In the genomic region with DNA sequence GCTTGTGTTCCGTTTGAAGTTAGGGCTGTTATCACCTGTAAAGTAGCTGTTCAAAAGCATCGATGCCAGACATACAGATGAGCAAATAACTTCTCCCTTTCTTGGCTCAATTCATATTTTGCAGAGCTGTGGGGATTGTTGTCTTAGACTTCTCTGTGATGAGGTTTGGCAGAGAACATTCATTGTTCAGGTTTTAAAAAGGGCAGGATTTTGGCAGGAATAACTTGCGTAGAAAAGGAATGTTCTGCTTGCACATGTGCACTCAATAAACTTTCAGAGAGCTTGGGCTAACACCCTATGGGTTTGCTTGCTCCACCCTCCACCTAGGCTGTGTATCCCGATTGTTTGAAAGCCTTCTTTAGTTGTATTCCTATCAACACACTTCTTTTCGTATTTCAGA, we compare ENCODE assay signal across 29 mouse cellular contexts. TPM values are rescaled to one million over a fixed set of nuclear protein-coding genes. Genes with fewer than 3 reads are reported as not detected.
"Had no signal": no experiment of that assay in that cellular context is flagged by ENCODE, and none has a peak within 500 bp of the region (broad histone marks: within the 10 kb centered on the region; RNA-seq: fewer than 3 reads in every experiment).

No protein-coding gene starts in this region.

- ATAC-seq: forebrain, embryonic 13.5 days; forebrain, embryonic 14.5 days; forebrain, embryonic 15.5 days; forebrain, embryonic 16.5 days; forebrain, postnatal 0 days had no signal

- H3K9ac ChIP-seq: embryonic facial prominence, embryonic 12.5 days; embryonic facial prominence, embryonic 13.5 days; embryonic facial prominence, embryonic 15.5 days; forebrain, embryonic 12.5 days; forebrain, embryonic 13.5 days; forebrain, embryonic 15.5 days; forebrain, postnatal 0 days had no signal

- H3K27ac ChIP-seq: embryonic facial prominence, embryonic 12.5 days; embryonic facial prominence, embryonic 13.5 days; embryonic facial prominence, embryonic 15.5 days; forebrain, embryonic 10.5 days; forebrain, embryonic 12.5 days; forebrain, embryonic 13.5 days; forebrain, embryonic 15.5 days; gastrocnemius, adult 2 months; heart, adult 2 months had no signal

- H3K4me1 ChIP-seq: embryonic facial prominence, embryonic 12.5 days; embryonic facial prominence, embryonic 13.5 days; embryonic facial prominence, embryonic 15.5 days; forebrain, embryonic 10.5 days; forebrain, embryonic 12.5 days; forebrain, embryonic 13.5 days; forebrain, embryonic 15.5 days had no signal

- H3K4me2 ChIP-seq: embryonic facial prominence, embryonic 12.5 days; embryonic facial prominence, embryonic 13.5 days; embryonic facial prominence, embryonic 15.5 days; forebrain, embryonic 12.5 days; forebrain, embryonic 13.5 days; forebrain, embryonic 15.5 days had no signal

- H3K27me3 ChIP-seq: embryonic facial prominence, embryonic 12.5 days; embryonic facial prominence, embryonic 13.5 days; embryonic facial prominence, embryonic 15.5 days; forebrain, embryonic 12.5 days; forebrain, embryonic 13.5 days; forebrain, embryonic 15.5 days had no signal

- DNase-seq: cerebellum, adult 2 months; cerebellum, adult 8-10 months; cerebellum, adult 9-10 months; cerebellum, adult 9-11 months; cerebellum, postnatal 10 days; cerebellum, postnatal 14 days; cerebellum, postnatal 25 days; cerebellum, postnatal 36 days; embryo, embryonic 11 days; forebrain, postnatal 0 days; gastrocnemius, adult 2 months; gastrocnemius, postnatal 10 days; gastrocnemius, postnatal 14 days; gastrocnemius, postnatal 25 days; gastrocnemius, postnatal 36 days; heart, adult 11 months; heart, adult 18-20 months; heart, adult 2 months had no signal

- H3K4me3 ChIP-seq: embryonic facial prominence, embryonic 12.5 days; embryonic facial prominence, embryonic 13.5 days; embryonic facial prominence, embryonic 15.5 days; erythroblast, embryonic 14.5 days; forebrain, embryonic 10.5 days; forebrain, embryonic 12.5 days; forebrain, embryonic 13.5 days; forebrain, embryonic 15.5 days; gastrocnemius, adult 2 months; heart, adult 2 months had no signal

- H3K36me3 ChIP-seq: embryonic facial prominence, embryonic 12.5 days; embryonic facial prominence, embryonic 13.5 days; embryonic facial prominence, embryonic 15.5 days; forebrain, embryonic 10.5 days; forebrain, embryonic 12.5 days; forebrain, embryonic 15.5 days had no signal

- H3K9me3 ChIP-seq: embryonic facial prominence, embryonic 12.5 days; embryonic facial prominence, embryonic 13.5 days; embryonic facial prominence, embryonic 15.5 days; forebrain, embryonic 10.5 days; forebrain, embryonic 12.5 days; forebrain, embryonic 13.5 days; forebrain, embryonic 15.5 days had no signal

RNA-seq across cellular contexts. Expression of a gene that starts 9.5 kb away (rescaled TPM):
- total RNA-seq: granulocyte monocyte progenitor cell, adult 5-6 weeks had no signal
- polyA plus RNA-seq: erythroblast, embryonic 14.5 days had no signal
